Comparison of ENCODE assay signal across 8 mouse cellular contexts in the genomic region with DNA sequence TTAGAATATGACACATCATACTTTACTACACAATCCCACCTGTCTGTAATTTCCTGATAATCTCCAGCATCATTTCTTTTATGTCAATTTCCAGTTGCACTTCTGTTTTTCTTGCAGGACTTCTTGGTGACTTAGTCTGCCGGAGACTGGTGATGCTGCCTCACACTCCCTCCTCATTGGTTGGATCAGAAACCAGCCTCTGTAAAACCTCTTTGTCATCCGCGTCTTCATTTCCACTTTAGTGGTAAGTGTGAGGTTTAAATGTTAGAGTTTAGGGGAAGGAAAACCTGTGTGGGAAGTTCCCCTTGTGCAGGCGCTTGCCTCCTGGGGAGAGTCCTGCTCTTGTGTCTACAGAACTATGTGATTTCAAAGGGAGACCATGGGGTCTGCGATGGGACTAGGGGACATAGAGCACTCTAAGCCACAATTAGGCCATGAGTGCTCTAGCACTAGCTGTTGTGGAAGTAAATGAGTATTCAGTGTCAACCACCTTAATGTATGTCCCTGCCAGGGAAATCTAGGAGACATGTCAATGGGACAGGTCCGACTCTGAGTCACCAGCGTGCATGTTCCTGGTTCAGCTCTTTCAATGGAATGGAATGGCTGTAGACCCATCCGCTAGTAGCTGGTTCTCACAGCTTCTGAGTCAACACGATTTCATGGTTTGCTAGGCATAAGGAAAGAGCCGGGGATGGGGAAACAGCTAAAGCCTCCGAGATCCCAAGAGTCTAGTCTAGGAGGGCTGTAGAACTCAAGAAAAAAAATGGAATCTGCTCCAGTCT. TPM values are rescaled to one million over a fixed set of nuclear protein-coding genes. Genes with fewer than 3 reads are reported as not detected.
DNase-seq lines count a peak whose midpoint lies in the region; ATAC-seq and TF ChIP-seq lines count a peak whose summit lies in the region.

A gene (plus strand): TSS at position 96 of the 782 bp plus-strand sequence.

- DNase-seq in CH12.LX (ENCODE audit: extremely low read depth) = peak; percentile 98
- DNase-seq in adrenal gland, adult 2 months = peak; percentile 78
- peak; percentile 50 for DNase-seq in embryonic facial prominence, embryonic 14.5 days (ENCODE audit: low spot score)
- DNase-seq in large intestine, adult 2 months (ENCODE audit: low read depth, low spot score) = no peak
- DNase-seq in yolk sac, embryonic 10.5 days (ENCODE audit: low spot score) = no peak

- in situ Hi-C loops in CH12.LX (cut with MboI; ENCODE audit: low pct_ligation_motif_present, low pct_unique_long_range_greater_than_20kb, low sequenced_read_pairs) = no loop called here

- peaks cover 10 to 69% of the 10 kb centered on the region in 2 experiments for H3K4me1 ChIP-seq in CH12.LX (ENCODE audit: control insufficient read depth in 1 of 2, insufficient read depth in 2 of 2)
- H3K4me1 ChIP-seq in embryonic facial prominence, embryonic 14.5 days (ENCODE audit: control insufficient read depth, insufficient read depth, low read length) = 0 out of 2 replicates have a peak, but pooled peaks cover 3% of the 10 kb centered on the region
- no peaks in the 10 kb centered on the region for H3K4me1 ChIP-seq in heart, embryonic 14.5 days (ENCODE audit: control insufficient read depth in 2 of 2, insufficient read depth in 2 of 2, low read length in 2 of 2)
- no peaks in the 10 kb centered on the region for H3K4me1 ChIP-seq in lung, embryonic 16.5 days (replicated peaks; ENCODE audit: control insufficient read depth, insufficient read depth, low read length)
- H3K4me1 ChIP-seq in small intestine, adult 2 months (ENCODE audit: control insufficient read depth, insufficient read depth, insufficient read length, low read length) = peaks cover 10% of the 10 kb centered on the region; the same call in 1 of the 2 replicates

- peak within 1 kb of the TSS; percentile 37 for H3K4me2 ChIP-seq in CH12.LX (ENCODE audit: insufficient read depth, low read depth, poor library complexity, severe bottlenecking)
- H3K4me2 ChIP-seq in embryonic facial prominence, embryonic 14.5 days (ENCODE audit: low read depth, low read length) = no peak within 1 kb of the TSS
- no peak within 1 kb of the TSS for H3K4me2 ChIP-seq in heart, embryonic 14.5 days (ENCODE audit: low read length)
- no peak within 1 kb of the TSS for H3K4me2 ChIP-seq in lung, embryonic 16.5 days (ENCODE audit: low read depth, low read length)

- peak; percentile 66 for TF ChIP-seq EP300 in CH12.LX (IDR thresholded peaks at IDR 0.05; ENCODE audit: low read length)

- H3K4me3 ChIP-seq in CH12.LX (replicated peaks in 1 of 3; ENCODE audit: low read depth in 2 of 3, low read length in 2 of 3, poor library complexity in 1 of 3) = peak within 1 kb of the TSS in 1 of 3 experiments; percentile 7
- H3K4me3 ChIP-seq in embryonic facial prominence, embryonic 14.5 days (ENCODE audit: low read depth, low read length) = no peak within 1 kb of the TSS
- no peak within 1 kb of the TSS for H3K4me3 ChIP-seq in heart, embryonic 14.5 days (ENCODE audit: control insufficient read depth in 1 of 2, insufficient read depth in 1 of 2, low read depth in 1 of 2, low read length in 2 of 2)
- H3K4me3 ChIP-seq in lung, embryonic 16.5 days (ENCODE audit: low read length) = no peak within 1 kb of the TSS
- peak within 1 kb of the TSS; percentile 28; the same call in 1 of the 2 replicates for H3K4me3 ChIP-seq in small intestine, adult 2 months (ENCODE audit: low read depth, low read length)

- peaks cover 0 to 6% of the 10 kb centered on the region in 2 experiments for H3K36me3 ChIP-seq in CH12.LX (replicated peaks in 1 of 2; ENCODE audit: control insufficient read depth in 1 of 2, insufficient read depth in 1 of 2, low read length in 1 of 2)
- no peaks in the 10 kb centered on the region for H3K36me3 ChIP-seq in embryonic facial prominence, embryonic 14.5 days (ENCODE audit: control insufficient read depth, insufficient read depth, low read length)
- no peaks in the 10 kb centered on the region for H3K36me3 ChIP-seq in heart, embryonic 14.5 days (ENCODE audit: control insufficient read depth, insufficient read depth, low read length)
- no peaks in the 10 kb centered on the region for H3K36me3 ChIP-seq in lung, embryonic 16.5 days (ENCODE audit: control insufficient read depth, insufficient read depth, low read length)
- H3K36me3 ChIP-seq in small intestine, adult 2 months (ENCODE audit: control insufficient read depth, insufficient read depth, low read length) = no peaks in the 10 kb centered on the region

- no peak within 1 kb of the TSS for H3K9ac ChIP-seq in CH12.LX (ENCODE audit: insufficient read depth, low read depth)
- no peak within 1 kb of the TSS for H3K9ac ChIP-seq in embryonic facial prominence, embryonic 14.5 days (ENCODE audit: low read depth, low read length)
- no peak within 1 kb of the TSS for H3K9ac ChIP-seq in heart, embryonic 14.5 days (ENCODE audit: low read length)
- H3K9ac ChIP-seq in lung, embryonic 16.5 days (ENCODE audit: low read length) = no peak within 1 kb of the TSS

- H3K27ac ChIP-seq in CH12.LX (ENCODE audit: insufficient read depth, low read depth) = peak within 1 kb of the TSS; percentile 51
- H3K27ac ChIP-seq in embryonic facial prominence, embryonic 14.5 days (replicated peaks; ENCODE audit: low read depth, low read length) = no peak within 1 kb of the TSS
- no peak within 1 kb of the TSS for H3K27ac ChIP-seq in heart, embryonic 14.5 days (replicated peaks in 1 of 2; ENCODE audit: control insufficient read depth in 1 of 2, insufficient read depth in 1 of 2, low read depth in 2 of 2, low read length in 2 of 2)
- H3K27ac ChIP-seq in lung, embryonic 16.5 days (ENCODE audit: low read length) = no peak within 1 kb of the TSS
- H3K27ac ChIP-seq in small intestine, adult 2 months (ENCODE audit: insufficient read depth, low read depth, low read length) = peak within 1 kb of the TSS; percentile 53

- TF ChIP-seq POLR2A in CH12.LX (IDR thresholded peaks at IDR 0.05; ENCODE audit: low read depth, low read length) = peak; percentile 44
- TF ChIP-seq POLR2A in small intestine, adult 2 months (IDR thresholded peaks at IDR 0.05; ENCODE audit: low read depth, low read length) = peak; percentile 29; the same call in 1 of the 2 replicates

- no peak for ATAC-seq in embryonic facial prominence, embryonic 14.5 days (ENCODE audit: low read depth)
- no peak for ATAC-seq in heart, embryonic 14.5 days (ENCODE audit: insufficient number of reproducible peaks, insufficient read depth, low FRiP score, low read depth)
- no peak for ATAC-seq in lung, embryonic 16.5 days (ENCODE audit: low read depth)

- TF ChIP-seq CTCF in CH12.LX (conservative IDR thresholded peaks at IDR 0.05 in 1 of 2, IDR thresholded peaks at IDR 0.05 in 1 of 2; ENCODE audit: low read depth in 2 of 2, low read length in 2 of 2) = no peak
- no peak for TF ChIP-seq CTCF in small intestine, adult 2 months (IDR thresholded peaks at IDR 0.05; ENCODE audit: extremely low read depth, insufficient read length, insufficient replicate concordance, low read depth, low read length)

- H3K27me3 ChIP-seq in CH12.LX (replicated peaks) = no peaks in the 10 kb centered on the region
- no peaks in the 10 kb centered on the region; the same call in 1 of the 2 replicates for H3K27me3 ChIP-seq in embryonic facial prominence, embryonic 14.5 days (replicated peaks; ENCODE audit: control insufficient read depth, insufficient read depth, low read length)
- H3K27me3 ChIP-seq in heart, embryonic 14.5 days (ENCODE audit: control insufficient read depth, insufficient read depth, low read length) = peaks cover 5% of the 10 kb centered on the region
- H3K27me3 ChIP-seq in lung, embryonic 16.5 days (ENCODE audit: control insufficient read depth, insufficient read depth, low read depth, low read length) = peaks cover 16% of the 10 kb centered on the region
- H3K27me3 ChIP-seq in small intestine, adult 2 months (ENCODE audit: control insufficient read depth, insufficient read depth, low read length) = no peaks in the 10 kb centered on the region

- H3K9me3 ChIP-seq in CH12.LX (replicated peaks; ENCODE audit: low read length) = peaks cover 3% of the 10 kb centered on the region
- no peaks in the 10 kb centered on the region for H3K9me3 ChIP-seq in embryonic facial prominence, embryonic 14.5 days (ENCODE audit: control insufficient read depth, low read length)
- 0 out of 2 replicates have a peak, but pooled peaks cover under 1% of the 10 kb centered on the region for H3K9me3 ChIP-seq in heart, embryonic 14.5 days (ENCODE audit: control insufficient read depth, low read length)
- no peaks in the 10 kb centered on the region for H3K9me3 ChIP-seq in lung, embryonic 16.5 days (ENCODE audit: control insufficient read depth, low read length)

- dilution Hi-C loops in CH12.LX (cut with MboI; ENCODE audit: extremely low pct_ligation_motif_present, extremely low pct_unique_long_range_greater_than_20kb, low sequenced_read_pairs) = no loop called here

- WGBS in embryonic facial prominence, embryonic 14.5 days = 71% methylated on average over 11 of the region's 11 CpGs
- 65% methylated on average over 11 of the region's 11 CpGs for WGBS in heart, embryonic 14.5 days
- 68% methylated on average over 11 of the region's 11 CpGs for WGBS in large intestine, adult 2 months
- 67% methylated on average over 11 of the region's 11 CpGs for WGBS in lung, embryonic 16.5 days
- WGBS in small intestine, adult 2 months = 62% methylated on average over 11 of the region's 11 CpGs

- H3K79me2 ChIP-seq in CH12.LX (replicated peaks; ENCODE audit: control insufficient read depth, extremely low read depth, insufficient read depth, poor library complexity, severe bottlenecking) = no peaks in the 10 kb centered on the region

- no peak for TF ChIP-seq RAD21 in CH12.LX (IDR thresholded peaks at IDR 0.05; ENCODE audit: low read depth, low read length)

TF ChIP-seq in CH12.LX, 34 proteins besides CTCF, POLR2A, EP300 and RAD21 (continues in another document):
- peak; percentile 99 for TF ChIP-seq CHD2 (IDR thresholded peaks at IDR 0.05; ENCODE audit: low read length)
- TF ChIP-seq IRF4 (IDR thresholded peaks at IDR 0.05; ENCODE audit: low read depth, low read length) = peak; percentile 15; the same call in 1 of the 2 replicates
- TF ChIP-seq NRF1 (IDR thresholded peaks at IDR 0.05; ENCODE audit: low read depth, low read length) = peak; percentile 82
- TF ChIP-seq E2F4 (IDR thresholded peaks at IDR 0.05; ENCODE audit: insufficient replicate concordance, low read depth, low read length) = no peak

RNA-seq across cellular contexts. Expression of the gene that starts here (rescaled TPM):
- total RNA-seq in CH12.LX (2012; rRNA removed) (114 and 158 TPM in 2 replicates), CH12.LX (2014; rRNA removed) (105 and 119 TPM in 2 replicates)
- 634 and 699 TPM in 2 replicates for polyA plus RNA-seq in CH12.LX (2012; ENCODE audit: insufficient read length, low read depth)
- total RNA-seq in adrenal gland, adult 2 months (2021) = 10 to 100 TPM; 78.4 to 97.1 TPM
- polyA plus RNA-seq in adrenal gland, adult 2 months (2012; rRNA removed) = 364 and 513 TPM in 2 replicates
- 9.4 and 10.1 TPM in 2 replicates for polyA plus RNA-seq in embryonic facial prominence, embryonic 14.5 days (2014; fragmentation: Nextera tagmentation; extraction: Ambion mirVana)
- polyA plus RNA-seq in heart, embryonic 14.5 days (2014; fragmentation: Nextera tagmentation; extraction: Ambion mirVana) = 7.0 and 10.0 TPM in 2 replicates
- polyA plus RNA-seq in large intestine, adult 2 months (2012; rRNA removed) = 3,098 and 3,636 TPM in 2 replicates
- 15.1 and 36.2 TPM in 2 replicates for polyA plus RNA-seq in lung, embryonic 16.5 days (2015; fragmentation: Nextera tagmentation; extraction: Ambion mirVana)
- polyA plus RNA-seq in small intestine, adult 2 months (2012; rRNA removed) = 860 and 5,426 TPM in 2 replicates

Comparison
In these comparisons a context has a peak if more than half of its experiments do, and no peak if none do; other contexts are left out.
1. DNase-seq: peak in CH12.LX (single experiment), adrenal gland, adult 2 months (single experiment) and embryonic facial prominence, embryonic 14.5 days (single experiment); none in large intestine, adult 2 months (single experiment) and yolk sac, embryonic 10.5 days (single experiment).
2. H3K27ac ChIP-seq: peak in CH12.LX (single experiment) and small intestine, adult 2 months (single experiment); none in embryonic facial prominence, embryonic 14.5 days (single experiment), heart, embryonic 14.5 days (0 of 2) and lung, embryonic 16.5 days (single experiment).